Mouse (Mus musculus) stomach, postnatal 0 days (tissue): ENCODE results near the gene Csrp3. TPM values are rescaled to one million over a fixed set of nuclear protein-coding genes. Genes with fewer than 3 reads are reported as not detected.
A peak's percentile ranks its signal among the peaks of the same experiment; 100 is the strongest.

Experiments used
- ATAC-seq: fragments of 200-750 bp; cut with Nextera tagmentation; 2 replicates; pipeline ENCODE4 v1.8.0; 2017; ENCODE audit not compliant: low FRiP score, low TSS enrichment
- DNase-seq: peaks from one replicate; pipeline ENCODE4 v3.0.0-alpha.2; 2016; ENCODE audit warnings: low spot score
- H3K27ac ChIP-seq: fragments of 300-500 bp; sonication (generic); replicated peaks from 2 replicates; pipeline ENCODE4 v1.5.1; 2014; ENCODE audit warnings: mild to moderate bottlenecking, control low read depth
- H3K27me3 ChIP-seq: fragments of 300-500 bp; sonication (generic); 2 replicates; pipeline ENCODE4 v1.6.1; 2014; ENCODE audit warnings: low read length; ENCODE audit not compliant: control insufficient read depth, insufficient read depth
- H3K36me3 ChIP-seq: fragments of 300-500 bp; sonication (generic); 2 replicates; pipeline ENCODE4 v1.6.1; 2014; ENCODE audit warnings: low read length, mixed read lengths; ENCODE audit not compliant: control insufficient read depth, insufficient read depth
- H3K4me1 ChIP-seq: fragments of 300-500 bp; sonication (generic); replicated peaks from 2 replicates; pipeline ENCODE4 v1.6.1; 2014; ENCODE audit warnings: antibody characterized with exemption; ENCODE audit not compliant: control insufficient read depth, insufficient read depth
- H3K4me2 ChIP-seq: fragments of 300-500 bp; sonication (generic); replicated peaks from 2 replicates; pipeline ENCODE4 v1.6.1; 2014; ENCODE audit warnings: low read depth, mild to moderate bottlenecking, control low read depth, moderate library complexity
- H3K4me3 ChIP-seq: fragments of 300-500 bp; sonication (generic); 2 replicates; pipeline ENCODE4 v1.5.1; 2014; ENCODE audit warnings: low read depth, low read length, control low read depth
- H3K9ac ChIP-seq: fragments of 300-500 bp; sonication (generic); 2 replicates; pipeline ENCODE4 v1.6.1; 2014; ENCODE audit warnings: mild to moderate bottlenecking, low read length, control low read depth, mixed read lengths
- H3K9me3 ChIP-seq: fragments of 300-500 bp; sonication (generic); 2 replicates; pipeline ENCODE4 v1.6.1; 2016; ENCODE audit warnings: low read length; ENCODE audit not compliant: control insufficient read depth
- CTCF ChIP-seq: IDR thresholded peaks from 2 replicates; pipeline ENCODE4 v1.5.1; 2016; ENCODE audit warnings: antibody characterized with exemption, low read depth, mild to moderate bottlenecking, moderate library complexity
- EP300 ChIP-seq: optimal IDR thresholded peaks from 2 replicates; pipeline ENCODE3; 2016; ENCODE audit warnings: antibody characterized with exemption
- WGBS: fragments of 180-500 bp; shearing (Covaris S2); extraction: QIAGEN DNeasy Blood & Tissue Kit; methylation state at CpG from one replicate; pipeline ENCODE4 v1.1.7; 2014; 5-methylcytosine and 5-hydroxymethylcytosine counted together
- polyA plus RNA-seq: library from polyadenylated mRNA; unstranded; fragments of >200 nt; fragmentation: Nextera tagmentation; extraction: Ambion mirVana; gene quantifications from 2 replicates; pipeline ENCODE4 v1.2.1, GENCODE M21; 2015

The Csrp3 gene
- polyA plus RNA-seq, 1 experiment from 2014 or later = 0.22 TPM

GRCm38 (mm10) chr7:48891029-48891428 lies 43.2 kb upstream of the Csrp3 start:
- Histone ChIP-seq H3K9ac (no peak overlapping the region), H3K27me3 (no peaks in the 10 kb centered on the region), H3K4me2 (no peak overlapping the region), H3K9me3 (no peaks in the 10 kb centered on the region), H3K36me3 (no peaks in the 10 kb centered on the region), H3K4me1 (no peaks in the 10 kb centered on the region), H3K4me3 (no peak overlapping the region), H3K27ac (no peak overlapping the region)
- DNase-seq = no peak
- 85% methylated on average over 5 of the region's 5 CpGs for WGBS
- ATAC-seq = no peak
- TF ChIP-seq EP300 = no peak
- TF ChIP-seq CTCF = no peak

DNA sequence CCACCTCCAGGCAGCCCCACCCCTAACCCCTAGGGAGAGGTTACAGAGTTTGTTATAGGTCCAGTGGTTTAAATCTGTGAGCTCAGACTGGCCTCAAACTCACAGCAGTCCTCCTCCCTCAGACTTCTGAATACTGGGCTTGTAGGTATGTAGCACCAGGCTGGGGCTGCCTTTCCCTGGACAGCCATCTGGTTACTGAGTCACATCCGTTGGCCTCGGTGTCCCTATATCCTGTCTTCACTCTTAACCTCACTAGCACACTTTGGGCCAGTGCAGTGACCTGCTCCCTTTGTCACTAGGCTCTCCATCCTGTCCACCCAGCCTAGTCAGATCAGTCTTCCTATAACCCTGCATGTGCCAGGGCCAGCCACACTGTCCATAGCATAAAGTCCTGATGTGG lies 40.9 kb upstream of the Csrp3 start:
- no peaks in the 10 kb centered on the region for H3K36me3 ChIP-seq
- ATAC-seq (no peak), DNase-seq (no peak)
- H3K4me3 ChIP-seq = no peak overlapping the region
- WGBS = 69% methylated on average over 2 of the region's 2 CpGs
- H3K4me1 ChIP-seq = no peaks in the 10 kb centered on the region
- H3K4me2 ChIP-seq = no peak overlapping the region
- no peak for TF ChIP-seq EP300
- no peak for TF ChIP-seq CTCF
- H3K9ac ChIP-seq = no peak overlapping the region
- H3K9me3 ChIP-seq = no peaks in the 10 kb centered on the region
- no peaks in the 10 kb centered on the region for H3K27me3 ChIP-seq
- no peak overlapping the region for H3K27ac ChIP-seq

DNA sequence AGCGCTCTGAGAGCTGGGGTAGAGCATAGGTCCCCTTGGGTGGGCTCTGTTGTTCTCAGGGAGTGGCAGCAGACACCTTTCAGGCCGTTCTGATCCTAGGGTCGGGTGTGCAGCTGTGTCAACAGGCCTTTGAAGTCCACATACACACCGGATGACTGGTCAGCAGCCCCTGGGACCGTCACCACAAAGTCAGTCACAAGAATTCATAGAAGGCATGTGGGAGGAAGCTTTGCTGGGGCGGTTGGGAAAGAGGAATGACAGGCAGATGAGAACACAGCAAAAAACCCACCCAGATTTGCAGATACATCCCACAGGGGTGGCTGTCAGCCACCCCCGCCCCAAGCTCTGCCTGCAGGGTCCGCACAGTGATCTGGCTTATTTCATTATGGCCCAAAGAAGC lies 40.1 kb upstream of the Csrp3 start:
- TF ChIP-seq EP300 = no peak
- TF ChIP-seq CTCF = no peak
- Histone ChIP-seq H3K27ac (no peak overlapping the region), H3K9me3 (no peaks in the 10 kb centered on the region), H3K36me3 (no peaks in the 10 kb centered on the region), H3K9ac (no peak overlapping the region), H3K4me2 (no peak overlapping the region), H3K4me3 (no peak overlapping the region), H3K27me3 (no peaks in the 10 kb centered on the region), H3K4me1 (no peaks in the 10 kb centered on the region)
- ATAC-seq (no peak), DNase-seq (no peak)
- 34% methylated on average over 8 of the region's 8 CpGs for WGBS

GRCm38 (mm10) chr7:48884266-48884611 lies 36.4 kb upstream of the Csrp3 start:
- 69% methylated on average over 5 of the region's 5 CpGs for WGBS

DNA sequence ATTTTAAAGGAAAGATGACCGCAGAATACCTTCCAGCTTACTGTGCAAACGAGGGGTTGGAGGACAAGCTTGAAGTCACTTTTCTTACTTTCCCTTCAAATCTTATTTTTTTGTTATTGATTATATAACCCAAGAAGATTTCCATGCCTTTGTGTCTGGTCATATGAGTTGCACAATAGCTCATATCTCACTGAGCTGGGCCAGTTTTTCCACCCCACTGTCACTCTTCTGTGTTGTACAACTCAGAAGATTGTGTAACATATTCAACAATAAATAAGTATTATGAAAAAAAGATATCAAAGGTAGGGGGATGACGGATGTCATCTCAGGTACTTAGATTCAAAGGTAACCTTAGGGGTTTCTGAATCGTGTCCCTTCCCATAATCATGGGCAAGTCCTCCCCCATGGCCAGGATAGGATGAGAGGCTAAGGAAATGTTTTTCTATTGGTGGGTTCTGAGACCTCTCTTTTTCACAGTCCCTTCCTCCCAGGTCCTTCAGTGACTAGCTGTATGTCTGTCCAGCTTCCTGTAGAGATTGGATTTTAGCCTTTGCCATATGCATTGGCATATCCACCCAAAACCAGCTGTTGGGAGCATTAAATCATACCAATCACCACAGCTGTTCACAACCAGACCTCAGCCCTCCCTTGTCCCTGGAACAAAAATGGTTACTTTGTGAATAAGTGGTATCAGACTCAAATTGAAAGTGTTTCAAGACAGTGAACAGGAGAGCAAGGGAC lies 35.9 kb upstream of the Csrp3 start:
- TF ChIP-seq EP300 = no peak
- TF ChIP-seq CTCF = no peak
- Histone ChIP-seq H3K4me1 (no peaks in the 10 kb centered on the region), H3K4me2 (no peak overlapping the region), H3K4me3 (no peak overlapping the region), H3K9ac (no peak overlapping the region), H3K9me3 (no peaks in the 10 kb centered on the region), H3K36me3 (no peaks in the 10 kb centered on the region), H3K27me3 (no peaks in the 10 kb centered on the region), H3K27ac (no peak overlapping the region)
- WGBS = 77% methylated on average over 4 of the region's 4 CpGs
- ATAC-seq (no peak), DNase-seq (no peak)

More at GRCm38 (mm10) chr7:48884266-48884611, 36.4 kb upstream of the Csrp3 start:
- no peak for ATAC-seq
- Histone ChIP-seq H3K9me3 (no peaks in the 10 kb centered on the region), H3K4me2 (no peak overlapping the region), H3K27ac (no peak overlapping the region), H3K36me3 (no peaks in the 10 kb centered on the region), H3K4me3 (no peak overlapping the region), H3K27me3 (no peaks in the 10 kb centered on the region), H3K4me1 (no peaks in the 10 kb centered on the region), H3K9ac (no peak overlapping the region)
- TF ChIP-seq CTCF (no peak), EP300 (no peak)
- DNase-seq = no peak

- no peaks in the 10 kb centered on the region for H3K36me3 ChIP-seq
- peak overlapping the region; percentile 40; the same call in 1 of the 2 replicates for H3K27ac ChIP-seq
- no peaks in the 10 kb centered on the region for H3K4me1 ChIP-seq
- no peaks in the 10 kb centered on the region for H3K27me3 ChIP-seq
- peak overlapping the region; percentile 61 for H3K9ac ChIP-seq
- WGBS = 1% methylated on average over 28 of the region's 28 CpGs
- TF ChIP-seq CTCF (no peak), EP300 (no peak)
- no peak for ATAC-seq
- H3K4me2 ChIP-seq = peak overlapping the region; percentile 97
- no peaks in the 10 kb centered on the region for H3K9me3 ChIP-seq
- peak; percentile 45 for DNase-seq
- peak overlapping the region; percentile 82 for H3K4me3 ChIP-seq
Observed at GRCm38 (mm10) chr7:48881971-48882609, 34.3 kb upstream of the Csrp3 start.
